Mouse (Mus musculus) left cerebral cortex, adult 18-20 months (tissue): Measurements from ENCODE around the gene Agpat3. TPM values are rescaled to one million over a fixed set of nuclear protein-coding genes. Genes with fewer than 3 reads are reported as not detected.
"Not testable (repeated sequence)": the region's sequence is repeated elsewhere in the genome, so short reads cannot be mapped to it uniquely, and the experiment has no call there.

Experiments
- DNase-seq, 2 experiments: peaks; one replicate each; pipeline ENCODE4 v3.0.0; 2021 to 2022; ENCODE audit warnings: low spot score in 2 of 2, mixed read lengths in 1 of 2
- total RNA-seq, 2 experiments: library from RNA; stranded (reverse); gene quantifications; 2 replicates each; pipeline ENCODE4 v1.2.3; 2021

Gene Agpat3
- total RNA-seq, 2 experiments from 2014 or later: 233 to 243 TPM

GRCm38 (mm10) chr10:78363366-78363765, 11.1 kb upstream of the Agpat3 start:
- no peak for DNase-seq

DNA sequence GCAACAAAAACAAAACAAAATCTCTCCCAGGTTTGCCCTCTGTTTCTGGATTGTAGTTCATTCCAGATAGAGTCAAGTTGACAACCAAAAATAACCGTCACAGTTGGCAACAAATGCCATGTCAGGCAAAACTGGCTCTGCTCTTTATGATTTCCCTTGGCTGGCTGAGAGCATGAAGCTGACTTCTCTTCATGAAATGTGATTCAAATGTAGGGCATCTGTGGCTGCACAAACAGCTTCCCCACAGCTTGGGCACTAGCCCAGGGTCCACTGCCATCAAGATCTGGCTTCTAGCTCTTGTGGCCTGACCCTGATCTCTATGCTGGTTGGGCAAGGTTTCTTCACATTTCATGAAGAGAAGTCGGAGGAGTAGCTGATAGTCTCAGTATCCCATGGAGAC, 9.7 kb upstream of the Agpat3 start:
- DNase-seq: no peak

DNA sequence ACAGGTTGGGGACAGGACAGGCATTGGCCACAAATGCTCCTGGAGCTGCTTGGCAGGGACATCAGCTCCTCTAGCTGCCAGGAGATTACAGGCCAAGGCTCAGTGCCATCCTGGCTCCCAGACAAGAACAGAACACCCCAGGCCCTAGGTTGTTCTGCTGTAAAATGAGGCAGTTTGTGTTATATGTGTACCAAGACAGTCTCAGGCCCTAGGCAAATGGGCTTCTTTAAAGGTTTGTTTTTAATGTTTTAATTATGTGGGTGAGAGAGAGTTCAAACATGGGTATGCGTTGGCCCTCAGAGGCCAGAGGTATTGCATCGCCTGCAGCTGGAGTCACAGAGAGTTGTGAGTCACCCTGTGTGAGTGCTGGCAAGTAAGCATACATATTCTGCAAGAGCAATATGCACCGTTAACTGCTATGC, 8.0 kb upstream of the Agpat3 start:
- no peak for DNase-seq

GRCm38 (mm10) chr10:78358999-78359398, 6.7 kb upstream of the Agpat3 start:
- not testable (repeated sequence) for DNase-seq

GRCm38 (mm10) chr10:78358266-78358665, 6.0 kb upstream of the Agpat3 start:
- DNase-seq: no peak

DNA sequence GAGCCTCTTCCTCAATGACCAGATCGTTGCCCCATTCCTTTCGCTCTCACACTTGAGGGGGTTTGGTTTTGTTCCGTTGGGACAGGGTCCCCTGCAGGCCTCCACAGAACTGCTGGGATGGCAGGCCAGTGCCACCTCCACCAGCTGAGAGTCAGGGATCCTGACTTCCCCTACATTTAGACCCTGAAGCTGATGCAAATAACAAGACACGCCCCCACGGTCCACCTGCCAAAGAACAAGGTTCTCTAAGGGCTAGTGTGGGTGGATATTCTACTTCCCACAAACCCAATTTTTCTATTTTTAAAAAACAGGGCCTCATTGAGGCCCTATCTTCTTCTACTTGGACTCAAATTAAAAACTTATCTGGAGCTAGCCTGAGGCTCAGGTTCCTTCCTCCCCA, 5.5 kb upstream of the Agpat3 start:
- no peak for DNase-seq

DNA sequence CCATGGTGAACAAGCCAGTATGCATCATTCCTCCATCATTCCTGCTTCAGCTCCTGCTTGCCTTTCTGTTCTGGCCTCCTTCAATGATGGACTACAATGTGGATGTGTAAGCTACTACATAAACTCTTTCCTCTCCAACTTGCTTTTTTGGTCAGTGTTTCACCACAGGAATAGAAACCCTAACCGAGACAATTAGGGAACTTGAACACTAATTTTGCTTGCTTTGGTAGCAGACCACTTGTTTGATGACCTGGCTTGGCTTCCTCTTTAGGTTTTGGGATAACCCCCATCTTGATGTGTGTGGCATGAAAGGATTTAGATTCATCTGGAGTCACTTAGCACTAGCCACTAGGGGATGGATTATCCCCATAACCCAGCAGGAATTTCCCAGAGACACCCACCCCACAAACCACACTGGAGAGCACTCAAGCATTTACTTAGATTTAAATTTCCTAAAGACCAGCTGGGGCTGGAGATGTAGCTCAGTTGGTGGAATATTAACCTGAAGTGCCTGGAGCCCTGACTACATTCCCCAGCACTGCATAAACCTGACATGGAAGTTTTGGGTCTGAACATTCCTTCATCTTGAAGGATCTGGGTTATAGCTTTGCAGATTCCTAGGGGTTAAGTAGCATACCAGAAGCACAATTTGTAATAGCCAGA, 3.8 kb upstream of the Agpat3 start:
- DNase-seq: no peak

DNA sequence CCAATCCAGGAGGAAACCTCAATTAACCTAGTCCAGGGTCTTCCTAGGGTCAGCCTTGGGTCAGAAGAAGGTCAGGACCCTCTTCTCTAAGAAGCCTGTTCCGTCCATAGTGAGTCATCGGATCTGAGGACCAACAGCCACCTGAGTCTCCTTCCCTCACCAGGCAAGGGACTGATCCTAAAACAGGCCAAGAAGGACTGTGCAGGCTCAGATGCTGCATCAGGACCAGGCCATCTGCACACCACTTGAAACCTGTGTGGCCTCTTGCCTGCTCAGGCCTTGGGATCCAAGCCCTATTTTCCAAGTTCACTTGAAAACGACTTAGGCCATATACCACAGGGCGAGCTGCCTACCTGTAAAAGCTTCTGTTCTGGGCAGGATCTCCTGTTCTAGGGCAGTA, 907 bp upstream of the Agpat3 start:
- DNase-seq: no peak

- no peak for DNase-seq
Measured at GRCm38 (mm10) chr10:78352666-78353030, 359 bp upstream of the Agpat3 start.

- DNase-seq: no peak
Measured at GRCm38 (mm10) chr10:78351564-78351886, 764 bp downstream of the Agpat3 start.

GRCm38 (mm10) chr10:78350796-78351556, 1.3 kb downstream of the Agpat3 start:
- DNase-seq: no peak

DNA sequence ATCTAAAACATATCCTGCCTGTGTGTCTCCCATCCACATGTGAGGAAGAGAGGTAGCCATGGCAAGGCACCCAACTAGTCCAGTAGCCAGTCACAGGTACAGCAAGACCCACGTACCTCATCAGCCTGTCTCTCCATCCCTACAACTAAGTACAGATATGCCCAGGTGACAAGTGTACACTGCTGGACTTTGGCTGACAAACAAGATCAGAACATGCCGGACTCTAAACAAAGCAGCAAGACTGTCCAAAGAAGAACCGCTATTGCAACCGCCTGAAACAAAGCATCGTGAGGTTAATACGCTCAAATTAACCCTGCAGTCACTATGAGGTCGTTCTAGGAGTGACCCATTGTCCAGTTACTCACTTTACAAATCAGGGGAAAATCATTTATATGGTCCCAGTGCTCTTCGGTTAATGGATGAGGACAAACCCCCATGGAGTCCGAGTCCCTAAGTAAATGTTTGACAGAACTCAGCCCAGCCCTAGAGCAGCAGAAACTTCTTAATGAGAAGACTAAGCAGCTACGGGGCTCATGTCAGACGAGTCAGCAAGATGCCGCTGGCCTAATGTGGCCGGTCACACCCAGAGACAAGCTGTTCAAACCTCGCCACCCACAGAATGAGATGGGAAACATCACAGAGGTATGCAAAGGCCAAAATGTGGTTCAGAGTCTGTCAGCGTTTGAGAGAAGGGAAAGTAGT, 2.7 kb downstream of the Agpat3 start:
- DNase-seq: no peak

DNA sequence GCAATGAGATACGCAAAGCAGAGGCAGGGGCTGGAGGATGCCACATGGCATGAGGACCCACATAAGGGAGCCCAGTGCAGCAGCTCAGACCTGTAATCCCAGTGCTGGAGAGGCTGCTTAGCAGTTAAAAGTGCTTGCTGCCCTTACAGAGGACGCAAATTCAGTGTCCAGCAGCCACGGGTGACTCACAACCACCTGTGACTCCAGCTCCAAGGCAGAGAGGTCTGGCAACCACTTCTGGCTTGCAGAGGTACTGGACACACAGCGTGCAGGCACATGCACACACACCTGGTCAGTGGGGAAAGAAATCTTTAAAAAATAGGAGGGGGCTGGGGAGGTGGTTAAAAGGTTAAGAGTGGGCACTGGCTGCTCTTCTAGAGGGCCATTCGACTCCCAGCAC, 4.1 kb downstream of the Agpat3 start:
- no peak for DNase-seq

- no peak for DNase-seq
Measured at GRCm38 (mm10) chr10:78347486-78347885, 4.8 kb downstream of the Agpat3 start.

- DNase-seq: no peak
Measured at GRCm38 (mm10) chr10:78345466-78345865, 6.8 kb downstream of the Agpat3 start.

DNA sequence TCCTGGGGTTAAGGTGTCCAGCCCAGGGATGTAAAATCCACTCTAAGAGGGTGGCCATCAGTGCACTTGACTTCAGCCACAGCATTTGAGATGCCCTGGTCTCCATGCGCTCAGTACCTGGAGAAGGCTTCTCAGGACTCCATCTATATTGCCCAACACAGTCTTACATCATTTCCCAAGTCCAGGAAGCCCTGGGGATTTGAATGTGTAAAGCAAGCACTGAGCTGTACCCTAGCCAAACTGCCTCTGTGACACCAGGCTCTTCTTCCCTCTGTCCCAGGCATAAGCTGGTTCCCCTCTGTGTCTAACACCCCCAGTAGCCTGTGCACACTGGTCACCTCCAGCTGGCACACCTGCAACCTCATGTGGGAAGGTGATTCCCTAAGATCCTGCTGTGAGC, 10.2 kb downstream of the Agpat3 start:
- no peak for DNase-seq

- DNase-seq: peak; percentile 42 to 47
Measured at GRCm38 (mm10) chr10:78338180-78338579, 14.1 kb downstream of the Agpat3 start.

- DNase-seq: no peak
Measured at GRCm38 (mm10) chr10:78334923-78335561, 17.2 kb downstream of the Agpat3 start.

GRCm38 (mm10) chr10:78331577-78331976, 20.7 kb downstream of the Agpat3 start:
- no peak for DNase-seq

GRCm38 (mm10) chr10:78329305-78329704, 23.0 kb downstream of the Agpat3 start:
- DNase-seq: no peak

GRCm38 (mm10) chr10:78328011-78328575, 24.2 kb downstream of the Agpat3 start:
- no peak for DNase-seq
